Mouse (Mus musculus): ENCODE measurements around the gene Tmem160. TPM values are rescaled to one million over a fixed set of nuclear protein-coding genes. Genes with fewer than 3 reads are reported as not detected.
A peak's percentile ranks its signal among the peaks of the same experiment; 100 is the strongest.

Gene Tmem160
- total RNA-seq, 2 experiments from 2014 or later = 59.4 to 72.5 TPM

- Histone ChIP-seq H3K4me3 (peak overlapping the region; percentile 33; the same call in 1 of the 2 replicates), H3K27ac (no peak overlapping the region)
- no peak for TF ChIP-seq CTCF (conservative IDR thresholded peaks at IDR 0.05)
- no peak for DNase-seq (ENCODE audit: low spot score in 2 of 2)
These were observed 23.4 kb downstream of the Tmem160 start for GRCm38 (mm10) chr7:16475764-16476599.

GRCm38 (mm10) chr7:16476600-16476989 lies 24.0 kb downstream of the Tmem160 start:
- Histone ChIP-seq H3K27ac (no peak overlapping the region), H3K4me3 (peak overlapping the region; percentile 33; the same call in 1 of the 2 replicates)
- TF ChIP-seq CTCF (conservative IDR thresholded peaks at IDR 0.05) = no peak
- DNase-seq (ENCODE audit: low spot score in 2 of 2) = no peak

GRCm38 (mm10) chr7:16477628-16478027 lies 25.0 kb downstream of the Tmem160 start, which contains the start of gene Npas1:
Gene Npas1 (minus strand): TSS chr7:16477728.
- H3K4me3 ChIP-seq = peak within 1 kb of the TSS; percentile 33; the same call in 1 of the 2 replicates
- no peak for TF ChIP-seq CTCF (conservative IDR thresholded peaks at IDR 0.05)
- no peak for DNase-seq (ENCODE audit: low spot score in 2 of 2)
- H3K27ac ChIP-seq = no peak within 1 kb of the TSS

- Histone ChIP-seq H3K27ac (no peak overlapping the region), H3K4me3 (no peak overlapping the region)
- no peak for TF ChIP-seq CTCF (conservative IDR thresholded peaks at IDR 0.05)
- DNase-seq (ENCODE audit: low spot score in 2 of 2) = no peak
These were observed 36.2 kb downstream of the Tmem160 start for GRCm38 (mm10) chr7:16488816-16489215.

GRCm38 (mm10) chr7:16489948-16490347 lies 37.4 kb downstream of the Tmem160 start:
- TF ChIP-seq CTCF (conservative IDR thresholded peaks at IDR 0.05) = peak; percentile 75
- no peak overlapping the region for H3K4me3 ChIP-seq
- H3K27ac ChIP-seq = no peak overlapping the region
- DNase-seq (ENCODE audit: low spot score in 2 of 2) = peak in 1 of 2 experiments; percentile 46

GRCm38 (mm10) chr7:16491759-16492158 lies 39.2 kb downstream of the Tmem160 start:
- Histone ChIP-seq H3K27ac (no peak overlapping the region), H3K4me3 (no peak overlapping the region)
- TF ChIP-seq CTCF (conservative IDR thresholded peaks at IDR 0.05) = peak; percentile 98
- DNase-seq (ENCODE audit: low spot score in 2 of 2) = peak; percentile 66 to 69

GRCm38 (mm10) chr7:16492211-16492610 lies 39.6 kb downstream of the Tmem160 start:
- Histone ChIP-seq H3K27ac (no peak overlapping the region), H3K4me3 (no peak overlapping the region)
- no peak for TF ChIP-seq CTCF (conservative IDR thresholded peaks at IDR 0.05)
- DNase-seq (ENCODE audit: low spot score in 2 of 2) = no peak

GRCm38 (mm10) chr7:16493361-16493760 lies 40.8 kb downstream of the Tmem160 start:
- Histone ChIP-seq H3K4me3 (no peak overlapping the region), H3K27ac (no peak overlapping the region)
- TF ChIP-seq CTCF (conservative IDR thresholded peaks at IDR 0.05) = peak; percentile 88
- DNase-seq (ENCODE audit: low spot score in 2 of 2) = peak in 1 of 2 experiments; percentile 52

GRCm38 (mm10) chr7:16496260-16496659 lies 43.7 kb downstream of the Tmem160 start:
- no peak overlapping the region for H3K27ac ChIP-seq
- no peak for DNase-seq (ENCODE audit: low spot score in 2 of 2)
- no peak overlapping the region for H3K4me3 ChIP-seq
- TF ChIP-seq CTCF (conservative IDR thresholded peaks at IDR 0.05) = no peak

GRCm38 (mm10) chr7:16499671-16500104 lies 47.1 kb downstream of the Tmem160 start:
- Histone ChIP-seq H3K4me3 (no peak overlapping the region), H3K27ac (peak overlapping the region; percentile 36)
- no peak for DNase-seq (ENCODE audit: low spot score in 2 of 2)
- no peak for TF ChIP-seq CTCF (conservative IDR thresholded peaks at IDR 0.05)

- H3K27ac ChIP-seq = no peak overlapping the region
- no peak for DNase-seq (ENCODE audit: low spot score in 2 of 2)
- TF ChIP-seq CTCF (conservative IDR thresholded peaks at IDR 0.05) = no peak
These were observed 49.0 kb downstream of the Tmem160 start for GRCm38 (mm10) chr7:16501571-16501970.

GRCm38 (mm10) chr7:16504573-16505225 lies 52.1 kb downstream of the Tmem160 start:
- H3K4me3 ChIP-seq = no peak overlapping the region
- no peak for DNase-seq (ENCODE audit: low spot score in 2 of 2)
- no peak overlapping the region for H3K27ac ChIP-seq
- no peak for TF ChIP-seq CTCF (conservative IDR thresholded peaks at IDR 0.05)

More at GRCm38 (mm10) chr7:16501571-16501970, 49.0 kb downstream of the Tmem160 start:
- H3K4me3 ChIP-seq = no peak overlapping the region

Other genes with a start within 250 kb of the Tmem160 start
- gene Dhx34, start 230.7 kb upstream of the Tmem160 start, total RNA-seq (2021) = 10 to 100 TPM; 12.3 to 12.4 TPM
- gene C5ar2, start 208.6 kb upstream of the Tmem160 start, total RNA-seq (2021) = under 1 TPM; 0.39 to 0.59 TPM
- 1 to 10 TPM in 1 of 2 experiments, under 1 TPM in 1; 0.90 to 2.6 TPM for gene C5ar1, start 193.2 kb upstream of the Tmem160 start, total RNA-seq (2021)
- gene Inafm1, start 179.2 kb upstream of the Tmem160 start, total RNA-seq (2021) = 10 to 100 TPM; 32.0 to 35.5 TPM
- 10 to 100 TPM; 79.7 to 81.0 TPM for gene Ccdc9, start 166.0 kb upstream of the Tmem160 start, total RNA-seq (2021)
- gene Bbc3, start 144.4 kb upstream of the Tmem160 start, total RNA-seq (2021) = 10 to 100 TPM; 12.5 to 14.9 TPM
- gene Sae1, start 65.0 kb upstream of the Tmem160 start, total RNA-seq (2021) = 10 to 100 TPM; 89.8 to 90.7 TPM
- gene Zc3h4, start 51.9 kb upstream of the Tmem160 start, total RNA-seq (2021) = 10 to 100 TPM; 62.4 to 64.4 TPM
- 10 to 100 TPM; 16.1 to 18.4 TPM for gene Npas1, start 24.9 kb downstream of the Tmem160 start, total RNA-seq (2021)
- 100 to 1,000 TPM; 124 to 128 TPM for gene Arhgap35, start 162.2 kb downstream of the Tmem160 start, total RNA-seq (2021)
- gene Ceacam15, start 222.9 kb downstream of the Tmem160 start, total RNA-seq (2021) = not detected

Measured in layer of hippocampus, adult 2 months (tissue).